Mouse (Mus musculus): ENCODE measurements around the gene Vasn. TPM values are rescaled to one million over a fixed set of nuclear protein-coding genes. Genes with fewer than 3 reads are reported as not detected.

Gene Vasn
- polyA plus RNA-seq (2012; rRNA removed) (75.7 and 117 TPM in 2 replicates), polyA plus RNA-seq (2014; fragmentation: Nextera tagmentation; extraction: Ambion mirVana) (35.7 and 36.8 TPM in 2 replicates)

- peak within 1 kb of the TSS; percentile 65 for H3K4me2 ChIP-seq (replicated peaks; ENCODE audit: low read depth, low read length, severe bottlenecking)
- peaks cover 12% of the 10 kb centered on the region for H3K36me3 ChIP-seq (ENCODE audit: control insufficient read depth, insufficient read depth, low read length)
- 1% methylated on average over 21 of the region's 22 CpGs for WGBS
- no peaks in the 10 kb centered on the region for H3K9me3 ChIP-seq (ENCODE audit: control insufficient read depth, low read length)
- H3K27me3 ChIP-seq (ENCODE audit: control insufficient read depth, insufficient read depth, low read length): no peaks in the 10 kb centered on the region
- peak; percentile 76; the same call in 1 of the 2 replicates for TF ChIP-seq POLR2A (IDR thresholded peaks at IDR 0.05; ENCODE audit: borderline replicate concordance, extremely low read depth, insufficient read depth, insufficient read length)
- ATAC-seq (ENCODE audit: low FRiP score, low read depth) (peak; percentile 95), DNase-seq (ENCODE audit: low spot score) (peak; percentile 91)
- peak within 1 kb of the TSS; percentile 76 for H3K4me3 ChIP-seq (replicated peaks; ENCODE audit: low read length)
- H3K4me1 ChIP-seq (ENCODE audit: control insufficient read depth, insufficient read depth, low read length): peaks cover 44% of the 10 kb centered on the region
- peak within 1 kb of the TSS; percentile 84 for H3K9ac ChIP-seq (ENCODE audit: low read depth, low read length, severe bottlenecking)
- peak within 1 kb of the TSS; percentile 85 for H3K27ac ChIP-seq (replicated peaks; ENCODE audit: low read depth, low read length)
Measured at GRCm38 (mm10) chr16:4639831-4640237, at the start of gene Vasn, which contains the start of gene Dnaja3. Vasn (plus strand) TSS chr16:4639941. Dnaja3 (plus strand) TSS chr16:4639989.

- H3K27ac ChIP-seq (replicated peaks; ENCODE audit: low read depth, low read length): no peak overlapping the region
- no peak overlapping the region for H3K9ac ChIP-seq (ENCODE audit: low read depth, low read length, severe bottlenecking)
- 95% methylated on average over 9 of the region's 9 CpGs for WGBS
- no peak overlapping the region for H3K4me3 ChIP-seq (replicated peaks; ENCODE audit: low read length)
- peaks cover 33% of the 10 kb centered on the region for H3K4me1 ChIP-seq (ENCODE audit: control insufficient read depth, insufficient read depth, low read length)
- no peaks in the 10 kb centered on the region for H3K9me3 ChIP-seq (ENCODE audit: control insufficient read depth, low read length)
- no peak overlapping the region for H3K4me2 ChIP-seq (replicated peaks; ENCODE audit: low read depth, low read length, severe bottlenecking)
- DNase-seq (ENCODE audit: low spot score) (no peak), ATAC-seq (ENCODE audit: low FRiP score, low read depth) (no peak)
- no peaks in the 10 kb centered on the region for H3K27me3 ChIP-seq (ENCODE audit: control insufficient read depth, insufficient read depth, low read length)
- H3K36me3 ChIP-seq (ENCODE audit: control insufficient read depth, insufficient read depth, low read length): peaks cover 18% of the 10 kb centered on the region
- TF ChIP-seq POLR2A (IDR thresholded peaks at IDR 0.05; ENCODE audit: borderline replicate concordance, extremely low read depth, insufficient read depth, insufficient read length): no peak
Measured at GRCm38 (mm10) chr16:4590236-4590635, 49.5 kb upstream of the Vasn start.

- peak overlapping the region; percentile 91 for H3K27ac ChIP-seq (replicated peaks; ENCODE audit: low read depth, low read length)
- H3K9ac ChIP-seq (ENCODE audit: low read depth, low read length, severe bottlenecking): peak overlapping the region; percentile 96
- no peaks in the 10 kb centered on the region for H3K27me3 ChIP-seq (ENCODE audit: control insufficient read depth, insufficient read depth, low read length)
- peak overlapping the region; percentile 95 for H3K4me2 ChIP-seq (replicated peaks; ENCODE audit: low read depth, low read length, severe bottlenecking)
- H3K9me3 ChIP-seq (ENCODE audit: control insufficient read depth, low read length): no peaks in the 10 kb centered on the region
- ATAC-seq (ENCODE audit: low FRiP score, low read depth) (no peak), DNase-seq (ENCODE audit: low spot score) (peak; percentile 85)
- H3K4me3 ChIP-seq (replicated peaks; ENCODE audit: low read length): peak overlapping the region; percentile 90
- WGBS: 13% methylated on average over 32 of the region's 32 CpGs
- H3K36me3 ChIP-seq (ENCODE audit: control insufficient read depth, insufficient read depth, low read length): peaks cover 20% of the 10 kb centered on the region
- peaks cover 40% of the 10 kb centered on the region for H3K4me1 ChIP-seq (ENCODE audit: control insufficient read depth, insufficient read depth, low read length)
- TF ChIP-seq POLR2A (IDR thresholded peaks at IDR 0.05; ENCODE audit: borderline replicate concordance, extremely low read depth, insufficient read depth, insufficient read length): no peak
Measured at GRCm38 (mm10) chr16:4592909-4593875, 46.5 kb upstream of the Vasn start.

DNA sequence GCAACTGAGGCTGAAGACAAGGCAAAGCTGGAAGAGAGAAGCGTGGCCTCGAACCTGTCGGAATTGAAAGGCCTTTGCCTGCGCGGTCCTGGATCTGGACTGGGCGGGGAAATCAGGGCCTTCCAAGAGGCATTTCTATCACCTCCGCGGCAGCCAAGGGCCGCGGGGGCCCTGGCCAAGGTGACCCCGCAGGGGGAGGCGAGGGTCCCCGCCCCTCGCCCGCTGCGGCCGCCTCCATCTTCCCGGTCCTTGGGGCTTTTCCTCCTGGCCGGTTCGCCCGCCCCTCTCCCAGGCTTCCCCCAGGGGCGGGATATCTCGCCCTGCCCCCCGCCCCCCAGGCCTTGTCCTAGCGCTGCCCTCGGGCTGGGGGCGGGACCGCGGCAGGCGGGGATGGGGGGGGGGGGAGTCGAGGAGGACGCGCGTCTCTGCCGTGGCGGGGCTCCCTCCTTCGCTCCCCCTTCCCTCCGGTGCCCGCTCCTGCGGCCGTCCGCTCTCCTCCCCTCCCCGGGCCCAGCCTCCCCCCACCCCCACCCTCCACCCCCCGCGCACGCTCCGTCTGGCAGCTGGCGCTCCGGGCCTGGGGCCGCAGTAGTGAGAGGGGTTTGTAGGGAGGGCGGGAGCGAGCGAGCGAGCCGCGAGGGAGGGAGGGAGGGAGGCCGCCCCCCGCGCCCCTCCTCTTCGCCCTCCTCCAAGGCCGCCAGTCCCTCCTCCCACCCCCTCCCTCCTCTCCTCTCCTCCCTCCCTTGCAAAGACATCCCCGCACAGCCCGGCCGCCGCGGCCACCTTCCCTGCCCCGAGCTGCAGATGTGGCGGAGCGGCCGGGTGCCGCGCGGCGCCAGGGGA, 45.5 kb upstream of the Vasn start, which contains the start of gene Glis2:
Glis2 (plus strand) TSS at position 743 of the 843 bp plus-strand sequence.
- Histone ChIP-seq H3K9ac (ENCODE audit: low read depth, low read length, severe bottlenecking) (peak within 1 kb of the TSS; percentile 96), H3K9me3 (ENCODE audit: control insufficient read depth, low read length) (no peaks in the 10 kb centered on the region), H3K27ac (replicated peaks; ENCODE audit: low read depth, low read length) (peak within 1 kb of the TSS; percentile 91), H3K4me2 (replicated peaks; ENCODE audit: low read depth, low read length, severe bottlenecking) (peak within 1 kb of the TSS; percentile 95), H3K4me1 (ENCODE audit: control insufficient read depth, insufficient read depth, low read length) (peaks cover 50% of the 10 kb centered on the region), H3K36me3 (ENCODE audit: control insufficient read depth, insufficient read depth, low read length) (peaks cover 20% of the 10 kb centered on the region), H3K4me3 (replicated peaks; ENCODE audit: low read length) (peak within 1 kb of the TSS; percentile 90), H3K27me3 (ENCODE audit: control insufficient read depth, insufficient read depth, low read length) (no peaks in the 10 kb centered on the region)
- DNase-seq (ENCODE audit: low spot score): peak; percentile 92
- peak; percentile 92 for ATAC-seq (ENCODE audit: low FRiP score, low read depth)
- 0 out of 2 replicates have a peak, but pooled peaks have one; percentile 35 for TF ChIP-seq POLR2A (IDR thresholded peaks at IDR 0.05; ENCODE audit: borderline replicate concordance, extremely low read depth, insufficient read depth, insufficient read length)
- 0% methylated on average over 9 of the region's 74 CpGs for WGBS

All from limb, embryonic 14.5 days (tissue).